Mouse (Mus musculus) liver, adult 2 months (tissue): ENCODE measurements around the gene Tbx2.

Source experiments
- CTCF ChIP-seq: fragments of 200-500 bp; IDR thresholded peaks from 2 replicates; pipeline ENCODE4 v1.5.1; 2011; ENCODE audit warnings: low read depth, low read length, control low read depth
- POLR2A ChIP-seq: fragments of 200-500 bp; IDR thresholded peaks from 2 replicates; pipeline ENCODE4 v1.6.1; 2011; ENCODE audit warnings: low read length, control low read depth; ENCODE audit not compliant: insufficient read depth; ENCODE audit errors: extremely low read depth

DNA sequence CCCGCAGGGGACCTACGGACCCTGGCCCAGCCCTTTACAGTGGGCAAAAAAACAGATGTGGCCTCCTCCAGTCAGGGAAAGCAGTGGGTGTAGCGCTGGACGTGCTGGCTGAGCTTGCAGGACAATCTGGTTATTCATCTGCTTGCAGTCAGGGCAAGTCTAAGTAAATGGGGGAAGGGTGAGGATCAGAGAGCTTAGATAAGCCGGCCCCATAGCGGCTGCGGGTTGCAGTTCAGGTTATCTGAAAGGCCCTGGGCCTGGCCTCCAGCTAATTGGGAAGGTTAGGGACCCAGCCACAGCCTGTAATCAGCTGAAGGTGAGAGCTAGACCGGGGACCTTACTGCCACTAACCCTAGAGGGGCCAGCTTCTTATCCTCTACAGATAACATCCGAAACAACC is 5.0 kb upstream of the Tbx2 start:
- TF ChIP-seq CTCF (no peak), POLR2A (no peak)
